Mouse (Mus musculus) mouse embryonic stem cell (cell line): ENCODE data around the gene Cfap46.
"Not testable (repeated sequence)": the region's sequence is repeated elsewhere in the genome, so short reads cannot be mapped to it uniquely, and the experiment has no call there.

Experiments used
- in situ Hi-C, 2 experiments: fragments of 300-500 bp; cut with MboI; formaldehyde crosslinking; loops; 1 replicate in 1 of 2; 3 replicates in 1 of 2; pipeline ENCODE4 v1.14.3; 2019 to 2020; ENCODE audit warnings: low sequenced_read_pairs in 2 of 2, low pct_unique_long_range_greater_than_20kb in 1 of 2, mixed read lengths in 1 of 2; ENCODE audit not compliant: unreplicated experiment in 1 of 2

The Cfap46 gene

GRCm38 (mm10) chr7:139681921-139682598 lies 1.6 kb downstream of the Cfap46 start:
- in situ Hi-C loops: no loop called here

- in situ Hi-C loops: no loop called here
These were observed 7.2 kb downstream of the Cfap46 start for GRCm38 (mm10) chr7:139676433-139676832.

GRCm38 (mm10) chr7:139666871-139667270 lies 16.7 kb downstream of the Cfap46 start:
- in situ Hi-C loops: no loop called here

GRCm38 (mm10) chr7:139663318-139663717 lies 20.3 kb downstream of the Cfap46 start:
- in situ Hi-C loops: no loop called here

- in situ Hi-C loops: not testable (repeated sequence)
These were observed 23.7 kb downstream of the Cfap46 start for GRCm38 (mm10) chr7:139659901-139660300.

- in situ Hi-C loops: no loop called here
These were observed 33.9 kb downstream of the Cfap46 start for GRCm38 (mm10) chr7:139649698-139650097.

- in situ Hi-C loops: no loop called here
These were observed 35.4 kb downstream of the Cfap46 start for GRCm38 (mm10) chr7:139648107-139648824.

GRCm38 (mm10) chr7:139633393-139633792 lies 50.2 kb downstream of the Cfap46 start:
- in situ Hi-C loops: no loop called here

GRCm38 (mm10) chr7:139625156-139625555 lies 58.5 kb downstream of the Cfap46 start:
- in situ Hi-C loops: no loop called here

GRCm38 (mm10) chr7:139622568-139622967 lies 61.0 kb downstream of the Cfap46 start:
- in situ Hi-C loops: no loop called here

GRCm38 (mm10) chr7:139615767-139616766 lies 67.5 kb downstream of the Cfap46 start:
- in situ Hi-C loops: no loop called here

GRCm38 (mm10) chr7:139610328-139610727 lies 73.3 kb downstream of the Cfap46 start:
- in situ Hi-C loops: no loop called here

- in situ Hi-C loops: no loop called here
These were observed 87.8 kb downstream of the Cfap46 start for GRCm38 (mm10) chr7:139595862-139596261.

- in situ Hi-C loops: no loop called here
These were observed 88.3 kb downstream of the Cfap46 start for GRCm38 (mm10) chr7:139595311-139595710.

- in situ Hi-C loops: no loop called here
These were observed 92.3 kb downstream of the Cfap46 start for GRCm38 (mm10) chr7:139591311-139591710.

GRCm38 (mm10) chr7:139590302-139590701 lies 93.3 kb downstream of the Cfap46 start:
- in situ Hi-C loops: no loop called here

- in situ Hi-C loops: no loop called here
These were observed 95.7 kb downstream of the Cfap46 start for GRCm38 (mm10) chr7:139587919-139588318.

GRCm38 (mm10) chr7:139585183-139585821 lies 98.3 kb downstream of the Cfap46 start:
- in situ Hi-C loops: no loop called here
